ENCODE assay signal across 8 mouse cellular contexts in the genomic region with DNA sequence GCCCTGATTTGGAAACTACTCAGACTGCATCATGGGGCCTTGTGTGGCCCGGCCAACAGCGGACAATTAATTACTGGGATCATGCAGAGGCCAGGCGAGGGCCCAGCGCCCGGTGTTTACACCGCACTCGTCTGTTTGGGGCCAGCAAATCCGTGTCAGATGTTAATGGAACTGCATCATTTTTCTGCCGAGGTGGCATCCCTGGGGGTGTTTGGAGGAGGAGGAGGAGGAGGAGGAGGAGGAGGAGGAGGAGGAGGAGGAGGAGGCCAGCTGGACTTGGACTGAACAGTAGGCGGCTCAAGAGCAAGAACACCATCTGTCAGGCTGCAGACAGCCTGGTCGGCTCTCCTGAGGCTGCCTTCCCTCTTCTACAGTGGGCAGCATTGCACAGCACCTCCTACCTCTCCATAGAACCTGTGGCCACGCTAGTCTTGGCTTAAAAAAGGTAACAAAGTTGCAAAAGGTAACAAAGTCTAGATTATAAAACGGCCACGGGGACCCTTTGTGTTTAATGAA.
DNase-seq lines count a peak whose midpoint lies in the region; ATAC-seq and TF ChIP-seq lines count a peak whose summit lies in the region.
"Had no signal": no experiment of that assay in that cellular context is flagged by ENCODE, and none has a peak within 500 bp of the region (broad histone marks: within the 10 kb centered on the region; RNA-seq: fewer than 3 reads in every experiment).

No protein-coding gene starts in this region.

- WGBS in kidney, adult 2 months, result 41% methylated on average over 14 of the region's 14 CpGs
- 41% methylated on average over 13 of the region's 14 CpGs for WGBS in kidney, embryonic 14.5 days
- 4% methylated on average over 14 of the region's 14 CpGs for WGBS in cerebellum, adult 2 months
- WGBS in forebrain, embryonic 15.5 days, result 27% methylated on average over 12 of the region's 14 CpGs
- 39% methylated on average over 14 of the region's 14 CpGs for WGBS in midbrain, embryonic 14.5 days
- WGBS in liver, postnatal 0 days (ENCODE audit: insufficient replicate concordance), result 63% methylated on average over 14 of the region's 14 CpGs

- no peak overlapping the region for H3K4me3 ChIP-seq in kidney, adult 2 months (ENCODE audit: insufficient read depth, low read depth, low read length)
- H3K4me3 ChIP-seq in kidney, embryonic 14.5 days (ENCODE audit: low read length), result no peak overlapping the region
- no peak overlapping the region for H3K4me3 ChIP-seq in cerebellum, adult 2 months (replicated peaks; ENCODE audit: insufficient read depth, low read depth, low read length)
- H3K4me3 ChIP-seq in forebrain, embryonic 15.5 days, result no peak overlapping the region
- H3K4me3 ChIP-seq in midbrain, embryonic 14.5 days (replicated peaks; ENCODE audit: low read depth, low read length), result no peak overlapping the region
- no peak overlapping the region for H3K4me3 ChIP-seq in liver, postnatal 0 days (ENCODE audit: low read depth, low read length)

- H3K27ac ChIP-seq in kidney, adult 2 months (ENCODE audit: insufficient read depth, low read depth, low read length), result no peak overlapping the region
- H3K27ac ChIP-seq in kidney, embryonic 14.5 days (ENCODE audit: low read depth, low read length), result no peak overlapping the region
- peak overlapping the region; percentile 12; the same call in 1 of the 2 replicates for H3K27ac ChIP-seq in cerebellum, adult 2 months (ENCODE audit: insufficient read depth, low read length)
- no peak overlapping the region for H3K27ac ChIP-seq in forebrain, embryonic 15.5 days (replicated peaks)
- H3K27ac ChIP-seq in midbrain, embryonic 14.5 days (replicated peaks; ENCODE audit: low read depth, low read length), result no peak overlapping the region
- no peak overlapping the region for H3K27ac ChIP-seq in liver, postnatal 0 days (ENCODE audit: low read depth)

- peak; percentile 40 for DNase-seq in kidney, adult 2 months
- DNase-seq in cerebellum, adult 2 months, result peak; percentile 65 to 67
- DNase-seq in midbrain, embryonic 14.5 days, result peak; percentile 23
- no peak for DNase-seq in spleen, postnatal 4 days (ENCODE audit: low spot score in 2 of 2)
- no peak for DNase-seq in liver, postnatal 0 days
- DNase-seq: right cerebral cortex, postnatal 14 days had no signal

- no peaks in the 10 kb centered on the region for H3K27me3 ChIP-seq in kidney, adult 2 months (replicated peaks; ENCODE audit: control insufficient read depth, insufficient read depth, low read length)
- peaks cover 5% of the 10 kb centered on the region; the same call in 1 of the 2 replicates for H3K27me3 ChIP-seq in kidney, embryonic 14.5 days (ENCODE audit: control insufficient read depth, insufficient read depth, low read length)
- H3K27me3 ChIP-seq in cerebellum, adult 2 months (ENCODE audit: control insufficient read depth, insufficient read depth, low read length), result no peaks in the 10 kb centered on the region
- no peaks in the 10 kb centered on the region for H3K27me3 ChIP-seq in forebrain, embryonic 15.5 days
- H3K27me3 ChIP-seq in midbrain, embryonic 14.5 days (ENCODE audit: control insufficient read depth, insufficient read depth, low read length), result no peaks in the 10 kb centered on the region
- no peaks in the 10 kb centered on the region for H3K27me3 ChIP-seq in liver, postnatal 0 days (ENCODE audit: insufficient read depth, low read length)

- no peak overlapping the region for H3K4me2 ChIP-seq in kidney, embryonic 14.5 days (replicated peaks; ENCODE audit: low read depth, low read length)
- no peak overlapping the region for H3K4me2 ChIP-seq in forebrain, embryonic 15.5 days (replicated peaks)
- no peak overlapping the region for H3K4me2 ChIP-seq in midbrain, embryonic 14.5 days (ENCODE audit: low read length)
- H3K4me2 ChIP-seq in liver, postnatal 0 days (ENCODE audit: low read depth, low read length), result no peak overlapping the region

- H3K9me3 ChIP-seq in kidney, embryonic 14.5 days (ENCODE audit: control insufficient read depth, low read length), result no peaks in the 10 kb centered on the region
- no peaks in the 10 kb centered on the region for H3K9me3 ChIP-seq in forebrain, embryonic 15.5 days
- no peaks in the 10 kb centered on the region for H3K9me3 ChIP-seq in midbrain, embryonic 14.5 days (ENCODE audit: control insufficient read depth, low read length)
- H3K9me3 ChIP-seq in liver, postnatal 0 days (ENCODE audit: low read length), result peaks cover 2% of the 10 kb centered on the region; the same call in 1 of the 2 replicates

- no peak for TF ChIP-seq CTCF in kidney, adult 2 months (conservative IDR thresholded peaks at IDR 0.05; ENCODE audit: insufficient read depth, insufficient read length, low read depth, low read length)
- no peak for TF ChIP-seq CTCF in cerebellum, adult 2 months (IDR thresholded peaks at IDR 0.05; ENCODE audit: borderline replicate concordance, insufficient read depth, low read depth, low read length)
- no peak for TF ChIP-seq CTCF in liver, postnatal 0 days (IDR thresholded peaks at IDR 0.05; ENCODE audit: low read depth)

- ATAC-seq in kidney, embryonic 14.5 days (ENCODE audit: low FRiP score, low TSS enrichment), result no peak
- peak; percentile 41; the same call in 1 of the 2 replicates for ATAC-seq in forebrain, embryonic 15.5 days (replicated peaks)
- no peak for ATAC-seq in midbrain, embryonic 14.5 days (ENCODE audit: low FRiP score, low TSS enrichment)
- ATAC-seq in liver, postnatal 0 days, result no peak

- no peak for TF ChIP-seq EP300 in liver, postnatal 0 days (IDR thresholded peaks at IDR 0.05; ENCODE audit: low read depth)

- H3K4me1 ChIP-seq in kidney, adult 2 months (ENCODE audit: control insufficient read depth, insufficient read depth, low read length), result no peaks in the 10 kb centered on the region
- H3K4me1 ChIP-seq in kidney, embryonic 14.5 days (ENCODE audit: control insufficient read depth, insufficient read depth, low read length), result no peaks in the 10 kb centered on the region
- H3K4me1 ChIP-seq in cerebellum, adult 2 months (ENCODE audit: control insufficient read depth, insufficient read depth, low read length), result peaks cover 12% of the 10 kb centered on the region
- no peaks in the 10 kb centered on the region; the same call in 1 of the 2 replicates for H3K4me1 ChIP-seq in forebrain, embryonic 15.5 days
- no peaks in the 10 kb centered on the region for H3K4me1 ChIP-seq in midbrain, embryonic 14.5 days (ENCODE audit: control insufficient read depth, insufficient read depth, low read length)
- H3K4me1 ChIP-seq in liver, postnatal 0 days (ENCODE audit: insufficient read depth), result no peaks in the 10 kb centered on the region

- H3K9ac ChIP-seq in kidney, embryonic 14.5 days (ENCODE audit: low read depth, low read length), result no peak overlapping the region
- H3K9ac ChIP-seq in forebrain, embryonic 15.5 days (replicated peaks), result no peak overlapping the region
- no peak overlapping the region for H3K9ac ChIP-seq in midbrain, embryonic 14.5 days (replicated peaks; ENCODE audit: low read length)
- H3K9ac ChIP-seq in liver, postnatal 0 days (replicated peaks), result no peak overlapping the region

- TF ChIP-seq POLR2A in kidney, adult 2 months (IDR thresholded peaks at IDR 0.05; ENCODE audit: low read depth, low read length), result no peak
- no peak for TF ChIP-seq POLR2A in cerebellum, adult 2 months (IDR thresholded peaks at IDR 0.05; ENCODE audit: borderline replicate concordance, insufficient read depth, low read length)

- no peaks in the 10 kb centered on the region for H3K36me3 ChIP-seq in kidney, adult 2 months (ENCODE audit: control insufficient read depth, insufficient read depth, low read length)
- peaks cover 16% of the 10 kb centered on the region for H3K36me3 ChIP-seq in kidney, embryonic 14.5 days (ENCODE audit: control insufficient read depth, insufficient read depth, low read length)
- peaks cover 11% of the 10 kb centered on the region for H3K36me3 ChIP-seq in forebrain, embryonic 15.5 days
- peaks cover 19% of the 10 kb centered on the region for H3K36me3 ChIP-seq in midbrain, embryonic 14.5 days (ENCODE audit: control insufficient read depth, insufficient read depth, low read length)
- H3K36me3 ChIP-seq in liver, postnatal 0 days (replicated peaks; ENCODE audit: insufficient read depth, low read length), result peaks cover 12% of the 10 kb centered on the region

Comparison
In these comparisons a context has a peak if more than half of its experiments do, and no peak if none do; other contexts are left out.
1. DNase-seq: peak in kidney, adult 2 months (single experiment), cerebellum, adult 2 months (2 of 2) and midbrain, embryonic 14.5 days (single experiment); none in spleen, postnatal 4 days (0 of 2) and liver, postnatal 0 days (single experiment).